Mouse (Mus musculus) erythroid progenitor cell, adult 5-6 weeks (primary cell): ENCODE results near the gene Stag2. TPM values are rescaled to one million over a fixed set of nuclear protein-coding genes. Genes with fewer than 3 reads are reported as not detected.

Experiments used
- ATAC-seq: replicated peaks from 2 replicates; pipeline ENCODE4 v1.8.0; 2016; ENCODE audit warnings: moderate number of reproducible peaks, mild to moderate bottlenecking, moderate TSS enrichment, inconsistent platforms; ENCODE audit not compliant: poor library complexity, low FRiP score, severe bottlenecking
- total RNA-seq, 2 experiments: library from RNA; stranded (forward) in 1 of 2; stranded (reverse) in 1 of 2; fragments of 150-400 nt in 1 of 2; fragments of 186-747, 209-891 nt in 1 of 2; gene quantifications; 2 replicates each; pipeline versions ENCODE4 v1.2.3 to v1.2.4; 2015 to 2017; ENCODE audit warnings: low replicate concordance in 2 of 2

The Stag2 gene
- total RNA-seq (2015; ENCODE audit: low replicate concordance) (96.9 and 107 TPM in 2 replicates), total RNA-seq (2017; ENCODE audit: low replicate concordance) (291 and 320 TPM in 2 replicates)

- peak; percentile 84 for ATAC-seq
Observed at GRCm38 (mm10) chrX:42148788-42149556, at the start of gene Stag2. TSS of gene Stag2 (plus strand) at chrX:42149317.

DNA sequence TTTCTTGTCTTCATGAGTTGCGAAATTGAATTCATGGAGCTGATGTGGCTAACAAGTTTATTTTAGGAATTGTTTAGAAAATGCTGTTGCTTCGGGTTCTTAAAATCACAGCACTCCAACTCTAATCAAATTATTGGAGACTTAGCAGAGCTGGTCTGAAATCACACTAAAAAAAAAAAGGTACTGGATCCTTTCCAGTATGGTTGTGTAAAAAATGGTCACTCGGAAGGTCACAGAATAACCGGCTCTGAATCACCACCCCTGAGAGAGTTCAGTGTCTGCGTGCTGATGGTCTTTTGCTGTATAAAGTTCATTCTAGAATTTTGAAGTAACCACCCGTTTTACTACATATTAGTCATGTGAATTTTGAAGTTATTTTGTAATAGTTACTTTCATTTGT is 42.0 kb upstream of the Stag2 start:
- no peak for ATAC-seq

DNA sequence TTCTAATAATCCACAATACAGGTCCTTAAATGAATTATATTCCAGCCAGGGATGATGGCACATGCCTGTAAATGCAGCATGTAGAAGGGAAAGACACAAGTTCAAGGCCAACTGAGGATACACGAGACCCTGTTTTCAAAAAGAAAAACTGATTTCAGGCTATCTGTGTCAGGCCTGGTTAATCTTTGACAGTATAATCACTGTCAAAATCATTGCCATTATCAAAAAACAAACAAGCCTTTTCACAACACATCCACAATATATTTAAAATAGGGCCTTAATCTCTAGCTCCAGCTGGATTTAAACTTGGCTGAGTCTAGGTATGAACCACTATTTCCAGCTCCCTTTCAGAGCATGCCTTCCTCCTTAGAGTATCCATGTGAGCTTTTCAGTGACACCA is 38.5 kb upstream of the Stag2 start:
- no peak for ATAC-seq

DNA sequence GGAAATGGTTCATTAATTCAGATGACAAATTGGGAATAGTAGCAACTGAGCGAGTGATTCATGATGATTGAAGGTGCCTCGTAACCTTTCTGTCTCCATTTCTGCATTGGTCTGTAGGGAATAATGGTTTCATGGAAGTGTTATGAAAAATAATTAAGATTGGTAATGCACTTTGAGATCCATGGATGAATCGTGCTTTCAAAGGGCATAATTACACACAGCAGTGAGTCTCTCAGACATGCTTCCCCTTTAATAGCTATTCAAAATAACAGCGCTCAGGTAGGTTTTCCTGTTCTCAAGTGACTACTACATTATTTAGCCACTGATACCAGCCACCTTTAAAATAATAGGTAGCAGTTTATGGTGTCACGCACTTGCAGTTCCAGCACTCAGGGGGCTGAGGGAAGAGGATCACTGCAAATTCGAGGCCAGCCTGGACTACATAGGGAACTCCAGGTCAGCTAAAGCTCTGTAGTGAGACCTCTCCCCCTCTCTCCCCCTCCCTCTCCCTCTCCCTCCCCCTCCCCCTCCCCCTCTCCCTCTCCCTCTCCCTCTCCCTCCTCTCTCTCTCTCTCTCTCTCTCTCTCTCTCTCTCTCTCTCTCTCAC is 29.6 kb upstream of the Stag2 start:
- ATAC-seq = no peak

DNA sequence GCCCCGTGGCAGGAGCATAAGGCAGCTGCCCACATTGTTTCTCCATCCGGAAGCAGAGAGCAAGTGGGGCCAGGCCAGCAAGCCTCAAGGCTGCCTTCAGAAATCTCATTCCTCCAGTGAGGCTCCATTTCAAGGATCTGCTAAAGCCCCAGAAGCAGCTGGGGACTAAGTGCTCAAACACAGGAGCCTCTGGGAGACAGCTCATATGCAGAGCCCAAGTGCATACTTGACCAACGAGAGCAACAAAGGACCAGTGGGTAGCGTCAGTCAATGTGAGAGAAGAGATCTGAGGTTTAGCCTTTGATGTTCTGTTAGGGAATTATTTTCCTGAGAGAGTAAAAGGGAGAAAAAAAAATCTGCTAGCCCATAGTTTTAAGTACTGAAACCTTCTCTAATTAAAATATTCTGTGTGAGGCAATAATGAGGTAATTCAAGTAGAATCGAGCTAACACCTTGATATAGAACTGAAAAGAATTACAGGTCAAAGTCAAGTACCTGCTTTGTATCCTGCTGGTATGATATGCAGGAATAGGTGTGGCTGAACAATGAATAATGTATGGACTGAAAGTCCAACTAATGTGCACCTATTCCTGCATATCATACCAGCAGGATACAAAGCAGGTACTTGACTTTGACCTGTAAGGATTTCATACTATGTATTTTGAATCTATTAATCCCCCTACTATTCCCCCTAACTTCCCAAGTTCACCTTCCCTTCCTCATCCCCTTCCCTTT is 24.0 kb upstream of the Stag2 start:
- no peak for ATAC-seq

- ATAC-seq = no peak
Observed at GRCm38 (mm10) chrX:42139882-42140281, 9.2 kb upstream of the Stag2 start.

GRCm38 (mm10) chrX:42142620-42143019 is 6.5 kb upstream of the Stag2 start:
- no peak for ATAC-seq

DNA sequence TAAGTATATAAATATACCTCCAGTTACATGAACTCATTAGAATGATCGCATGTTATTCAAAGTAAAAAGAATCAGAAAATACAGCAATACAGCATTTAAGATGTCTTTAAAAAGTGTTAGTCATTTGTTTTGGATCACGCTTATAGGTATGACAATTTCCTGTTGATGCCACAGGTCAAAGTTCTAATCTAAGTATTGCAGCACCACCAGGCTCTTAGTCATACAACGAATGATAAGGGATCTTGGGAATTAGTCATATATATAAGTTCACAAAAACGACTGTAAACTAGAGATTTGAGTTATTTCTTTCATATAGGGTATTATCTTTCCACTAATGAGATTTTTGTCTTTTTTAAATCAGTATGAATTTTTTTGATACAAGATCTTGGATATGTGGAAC is 5.1 kb upstream of the Stag2 start:
- no peak for ATAC-seq

GRCm38 (mm10) chrX:42148016-42148451 is 1.1 kb upstream of the Stag2 start:
- no peak for ATAC-seq

DNA sequence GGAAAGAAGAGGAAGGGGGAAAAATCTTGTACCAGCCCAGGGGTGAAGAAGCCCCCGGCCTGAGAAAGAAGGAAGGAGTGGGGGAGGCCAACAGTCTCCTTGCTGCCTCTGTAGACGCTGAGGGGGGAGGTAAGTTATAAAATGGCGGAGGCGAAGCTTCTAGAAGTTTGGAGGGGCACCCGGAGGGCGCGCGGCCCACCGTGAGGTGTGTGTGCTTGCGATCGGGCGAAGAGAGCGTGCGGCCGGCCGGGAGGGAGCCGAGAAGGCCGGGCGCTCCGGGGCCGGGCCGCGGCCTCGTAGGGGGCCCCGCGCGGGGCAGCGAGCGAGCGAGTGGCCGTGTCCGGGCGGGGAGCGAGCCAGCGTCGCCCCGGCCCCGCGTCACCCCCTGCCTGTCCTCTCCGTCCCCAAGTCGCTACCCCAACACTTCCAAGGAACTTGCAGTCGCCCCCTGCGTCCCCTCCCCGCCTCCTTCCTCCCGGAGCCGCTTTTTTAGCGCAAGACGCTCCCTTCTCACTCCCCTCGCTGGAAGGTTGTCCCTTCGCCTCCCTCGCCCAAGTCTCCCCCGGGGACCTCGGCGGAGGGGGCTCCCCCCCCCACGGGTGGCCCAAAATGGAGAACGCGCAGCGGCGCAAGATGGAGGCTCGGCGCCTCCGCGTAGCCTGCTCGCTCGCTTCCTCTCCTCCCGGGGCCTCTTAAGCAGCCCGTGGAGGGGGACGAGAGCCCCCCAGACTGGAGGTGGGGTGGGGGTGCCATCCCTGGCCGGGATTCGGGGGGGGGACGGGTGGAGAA is 634 bp downstream of the Stag2 start:
- ATAC-seq = no peak

DNA sequence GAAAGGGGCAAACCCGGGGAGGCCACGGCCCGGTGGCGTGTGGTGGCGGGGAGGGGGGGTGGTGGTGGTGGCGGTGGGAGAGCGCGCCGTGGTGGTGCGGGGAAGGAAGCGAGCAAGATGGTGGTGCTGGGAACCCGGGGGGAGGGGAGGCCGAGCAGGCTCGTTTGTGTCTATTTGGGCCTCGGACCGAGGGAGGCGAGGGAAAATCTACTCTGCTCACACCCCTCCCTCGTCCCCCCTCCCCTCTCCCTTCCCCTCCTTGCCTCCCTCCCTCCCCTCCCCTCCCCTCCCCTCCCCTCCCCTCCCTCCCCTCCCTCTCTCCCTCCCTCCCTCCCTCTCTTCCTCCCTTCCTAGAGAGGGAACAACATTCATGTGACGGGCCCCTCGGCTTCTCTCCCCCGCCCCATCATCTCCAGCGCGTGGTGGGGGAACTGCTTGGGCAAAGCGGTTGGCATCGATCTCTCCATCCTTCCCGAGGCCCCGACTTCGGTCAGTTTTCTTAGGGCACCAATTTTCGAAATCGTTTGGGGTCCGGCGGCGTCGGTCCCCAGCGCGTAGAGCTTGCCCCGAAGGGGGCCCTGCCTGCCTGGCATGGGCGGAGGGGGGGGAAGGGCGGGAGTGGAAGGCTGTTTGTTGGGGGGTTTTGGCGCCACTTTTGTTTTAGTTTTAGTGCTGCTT is 1.4 kb downstream of the Stag2 start:
- no peak for ATAC-seq

DNA sequence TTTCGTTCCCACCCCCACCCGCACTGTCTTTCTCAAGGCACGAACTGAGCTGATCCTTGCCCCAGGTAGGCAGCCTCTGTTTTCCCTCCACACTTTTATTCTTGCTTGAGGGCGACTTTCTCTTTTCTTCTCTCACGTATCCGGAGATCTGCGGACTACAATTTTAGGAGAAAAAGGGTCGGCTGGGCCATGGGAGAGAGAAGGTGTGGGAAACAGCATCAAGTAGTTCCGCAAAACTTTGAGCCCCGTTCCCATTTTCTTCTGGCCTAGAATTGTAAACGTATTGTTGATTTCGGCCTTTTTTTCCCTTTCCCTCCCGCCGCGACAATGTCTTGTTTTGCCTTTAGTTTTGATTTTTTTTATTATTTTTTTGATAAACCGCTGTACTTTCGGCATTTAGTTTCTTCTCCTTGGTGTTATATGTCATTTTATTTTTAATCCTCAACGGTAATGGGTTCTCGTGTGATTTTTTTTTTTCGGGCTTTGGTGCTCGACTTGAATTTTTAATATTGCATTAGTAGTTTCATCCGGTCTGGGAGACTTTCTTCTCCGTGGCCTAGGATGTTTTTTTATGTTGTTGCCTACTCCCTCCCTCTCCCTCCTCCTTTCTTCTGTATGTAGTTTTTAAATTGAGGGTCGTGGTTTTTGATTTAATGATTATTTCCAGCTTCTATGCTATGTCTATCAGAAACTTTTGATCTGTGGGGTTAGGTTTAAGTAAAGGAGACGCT is 2.1 kb downstream of the Stag2 start:
- no peak for ATAC-seq

GRCm38 (mm10) chrX:42151903-42152369 is 2.8 kb downstream of the Stag2 start:
- peak; percentile 63 for ATAC-seq

- ATAC-seq = no peak
Observed at GRCm38 (mm10) chrX:42153056-42153455, 3.9 kb downstream of the Stag2 start.

DNA sequence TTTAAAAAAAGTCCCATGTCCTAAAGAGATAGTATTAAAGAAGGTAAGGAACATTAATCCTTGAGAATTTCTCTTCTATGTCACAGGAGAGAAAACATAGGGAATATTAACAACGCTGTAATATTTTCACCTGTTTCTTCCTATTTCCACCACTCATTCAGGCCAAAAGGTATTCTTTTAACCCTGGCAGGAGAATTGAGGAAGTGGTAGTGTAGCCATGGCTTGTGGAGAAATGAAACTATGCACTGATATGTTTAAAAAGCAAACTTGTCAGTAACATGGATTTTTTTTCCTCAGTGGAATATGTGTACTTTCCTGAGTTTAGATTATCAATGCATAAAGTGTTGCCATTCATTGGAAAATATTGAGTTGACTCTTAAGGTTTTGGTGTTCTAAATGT is 16.3 kb downstream of the Stag2 start:
- ATAC-seq = no peak

DNA sequence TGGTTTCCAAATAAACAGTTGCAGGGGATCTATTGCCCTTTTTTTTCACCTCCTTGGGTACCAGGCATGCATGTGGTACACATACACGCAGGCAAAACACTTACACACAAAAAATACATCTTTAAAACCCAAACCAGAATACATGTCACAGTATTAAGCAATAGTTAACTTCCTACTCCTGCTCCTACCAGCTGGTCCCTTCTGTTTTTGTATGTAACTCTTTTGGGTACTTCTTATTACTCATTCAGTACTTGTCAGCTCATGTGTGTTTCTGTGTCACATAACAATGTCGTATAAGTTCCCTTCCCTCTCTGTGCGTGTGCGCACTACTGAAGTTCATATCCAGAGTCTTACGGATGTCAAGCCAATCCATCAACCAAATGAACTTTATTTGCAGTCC is 21.7 kb downstream of the Stag2 start:
- ATAC-seq = no peak

- no peak for ATAC-seq
Observed at GRCm38 (mm10) chrX:42187590-42187989, 38.5 kb downstream of the Stag2 start.

DNA sequence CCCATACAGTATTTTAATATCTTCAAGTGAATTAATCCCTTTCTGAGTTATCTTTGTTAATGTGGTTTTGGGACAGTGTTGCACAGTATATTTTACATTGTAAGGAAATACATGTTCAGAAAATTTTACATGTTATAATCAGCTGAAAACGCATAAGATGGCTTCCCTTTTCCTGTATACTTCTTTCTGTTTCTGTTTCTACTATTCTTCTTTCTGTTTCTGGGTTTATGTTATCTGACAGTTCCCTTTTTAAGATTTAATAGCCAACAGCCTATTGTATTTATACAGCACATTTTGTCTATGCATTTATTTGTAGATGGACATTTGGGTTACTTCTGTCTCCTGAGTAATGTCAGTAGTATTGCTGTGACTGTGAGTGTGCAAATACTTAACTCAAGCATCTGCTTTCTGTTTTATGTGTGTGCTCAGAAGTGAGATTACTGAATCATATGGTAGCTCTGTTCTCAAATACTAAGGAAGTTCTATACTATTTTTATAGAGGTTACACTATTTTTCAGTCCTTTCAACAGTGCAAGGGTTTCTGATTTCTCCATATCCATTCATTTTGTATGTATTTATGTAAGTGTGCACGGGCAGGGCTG is 39.8 kb downstream of the Stag2 start:
- no peak for ATAC-seq
